Mouse (Mus musculus): ENCODE data around the gene Myh3. TPM values are rescaled to one million over a fixed set of nuclear protein-coding genes. Genes with fewer than 3 reads are reported as not detected.

Myh3 gene
- total RNA-seq (2021): under 1 TPM; 0.12 to 0.63 TPM

- DNase-seq: no peak
These were observed at the start of gene Myh3 for GRCm38 (mm10) chr11:67078000-67078399. Gene Myh3 (plus strand): TSS chr11:67078300.

GRCm38 (mm10) chr11:67030904-67031602, 47.0 kb upstream of the Myh3 start:
- DNase-seq: no peak

GRCm38 (mm10) chr11:67031603-67031915, 46.5 kb upstream of the Myh3 start:
- no peak for DNase-seq

GRCm38 (mm10) chr11:67034775-67035485, 43.2 kb upstream of the Myh3 start:
- DNase-seq: no peak

- DNase-seq: no peak
These were observed 41.9 kb upstream of the Myh3 start for GRCm38 (mm10) chr11:67036229-67036628.

- no peak for DNase-seq
These were observed 41.2 kb upstream of the Myh3 start for GRCm38 (mm10) chr11:67036892-67037291.

- no peak for DNase-seq
These were observed 38.3 kb upstream of the Myh3 start for GRCm38 (mm10) chr11:67039799-67040198.

- DNase-seq: no peak
These were observed 37.6 kb upstream of the Myh3 start for GRCm38 (mm10) chr11:67040483-67040882.

GRCm38 (mm10) chr11:67043007-67043406, 35.1 kb upstream of the Myh3 start:
- DNase-seq: no peak

- no peak for DNase-seq
These were observed 33.1 kb upstream of the Myh3 start for GRCm38 (mm10) chr11:67044959-67045358.

GRCm38 (mm10) chr11:67047199-67047598, 30.9 kb upstream of the Myh3 start:
- DNase-seq: no peak

- DNase-seq: no peak
These were observed 29.6 kb upstream of the Myh3 start for GRCm38 (mm10) chr11:67048496-67048895.

GRCm38 (mm10) chr11:67049256-67049655, 28.8 kb upstream of the Myh3 start:
- no peak for DNase-seq

- DNase-seq: no peak
These were observed 26.3 kb upstream of the Myh3 start for GRCm38 (mm10) chr11:67051676-67052320.

GRCm38 (mm10) chr11:67052321-67052952, 25.7 kb upstream of the Myh3 start, which contains the start of the genes Adprm and Sco1:
Gene Adprm (minus strand): TSS chr11:67052594.
Gene Sco1 (plus strand): TSS chr11:67052670.
- peak; percentile 89 for DNase-seq

- DNase-seq: no peak
These were observed 23.2 kb upstream of the Myh3 start for GRCm38 (mm10) chr11:67054754-67055365.

GRCm38 (mm10) chr11:67061311-67061710, 16.8 kb upstream of the Myh3 start:
- no peak for DNase-seq

- no peak for DNase-seq
These were observed 15.4 kb upstream of the Myh3 start for GRCm38 (mm10) chr11:67062726-67063125.

- DNase-seq: no peak
These were observed 10.4 kb upstream of the Myh3 start for GRCm38 (mm10) chr11:67067741-67068140.

GRCm38 (mm10) chr11:67072615-67073130, 5.4 kb upstream of the Myh3 start:
- no peak for DNase-seq

- no peak for DNase-seq
These were observed 3.1 kb upstream of the Myh3 start for GRCm38 (mm10) chr11:67075036-67075435.

GRCm38 (mm10) chr11:67076781-67077180, 1.3 kb upstream of the Myh3 start:
- no peak for DNase-seq

Measured in heart, postnatal 4 days (tissue).